Mouse (Mus musculus) heart, embryonic 13.5 days (tissue): ENCODE data around the gene Zdhhc11. TPM values are rescaled to one million over a fixed set of nuclear protein-coding genes. Genes with fewer than 3 reads are reported as not detected.
"Not testable (repeated sequence)": the region's sequence is repeated elsewhere in the genome, so short reads cannot be mapped to it uniquely, and the experiment has no call there.

ENCODE experiments used
- ATAC-seq: fragments of 200-750 bp; cut with Nextera tagmentation; 2 replicates; pipeline ENCODE4 v1.8.0; 2017; ENCODE audit warnings: moderate TSS enrichment; ENCODE audit not compliant: insufficient number of reproducible peaks, low FRiP score, low TSS enrichment; ENCODE audit errors: extremely low read depth
- H3K27ac ChIP-seq: fragments of 300-500 bp; sonication (generic); replicated peaks from 2 replicates; pipeline ENCODE4 v1.5.1; 2015; ENCODE audit warnings: moderate library complexity, mild to moderate bottlenecking, inconsistent platforms
- H3K27me3 ChIP-seq: fragments of 300-500 bp; sonication (generic); replicated peaks from 2 replicates; pipeline ENCODE4 v1.6.1; 2015; ENCODE audit warnings: mild to moderate bottlenecking, inconsistent platforms
- H3K36me3 ChIP-seq: fragments of 300-500 bp; sonication (generic); 2 replicates; pipeline ENCODE4 v1.6.1; 2015; ENCODE audit warnings: mild to moderate bottlenecking, inconsistent platforms
- H3K4me1 ChIP-seq: fragments of 300-500 bp; sonication (generic); 2 replicates; pipeline ENCODE4 v1.6.1; 2015; ENCODE audit warnings: inconsistent platforms
- H3K4me2 ChIP-seq: fragments of 300-500 bp; sonication (generic); 2 replicates; pipeline ENCODE4 v1.6.1; 2015; ENCODE audit warnings: inconsistent platforms, mild to moderate bottlenecking, moderate library complexity
- H3K4me3 ChIP-seq: fragments of 300-500 bp; sonication (generic); 2 replicates; pipeline ENCODE4 v1.5.1; 2015; ENCODE audit warnings: moderate library complexity, mild to moderate bottlenecking, inconsistent platforms
- H3K9ac ChIP-seq: fragments of 300-500 bp; sonication (generic); 2 replicates; pipeline ENCODE4 v1.6.1; 2015; ENCODE audit warnings: inconsistent platforms, mild to moderate bottlenecking, moderate library complexity
- H3K9me3 ChIP-seq: fragments of 300-500 bp; sonication (generic); 2 replicates; pipeline ENCODE4 v1.6.1; 2016; ENCODE audit warnings: inconsistent platforms
- WGBS: fragments of 180-500 bp; shearing (Covaris S2); methylation state at CpG from one replicate; pipeline ENCODE4 v1.1.7; 2015; ENCODE audit warnings: mixed read lengths; 5-methylcytosine and 5-hydroxymethylcytosine counted together
- polyA plus RNA-seq: library from polyadenylated mRNA; unstranded; fragments of >200 nt; fragmentation: Nextera tagmentation; extraction: Ambion mirVana; gene quantifications from 2 replicates; pipeline ENCODE4 v1.2.1, GENCODE M21; 2015

Gene Zdhhc11
- polyA plus RNA-seq, 1 experiment from 2014 or later = not detected

- peak overlapping the region; percentile 100 for H3K4me2 ChIP-seq
- peaks cover 26% of the 10 kb centered on the region for H3K27me3 ChIP-seq
- H3K36me3 ChIP-seq, H3K9ac ChIP-seq, ATAC-seq, H3K4me3 ChIP-seq, H3K27ac ChIP-seq, H3K9me3 ChIP-seq: not testable (repeated sequence)
- peaks cover 23% of the 10 kb centered on the region for H3K4me1 ChIP-seq
- 74% methylated on average over 2 of the region's 2 CpGs for whole genome bisulfite sequencing
Observed at GRCm38 (mm10) chr13:74008216-74008615, 44.6 kb downstream of the Zdhhc11 start.

- H3K27ac ChIP-seq = peak within 1 kb of the TSS; percentile 32; the same call in 1 of the 2 replicates
- no peaks in the 10 kb centered on the region for H3K9me3 ChIP-seq
- WGBS = under 1% methylated on average over 56 of the region's 56 CpGs
Observed at GRCm38 (mm10) chr13:74008948-74009718, 45.5 kb downstream of the Zdhhc11 start, which contains the start of gene Tppp. Tppp (plus strand) TSS chr13:74009407.

GRCm38 (mm10) chr13:74009791-74010614, 46.4 kb downstream of the Zdhhc11 start:
- Histone ChIP-seq H3K4me2 (peak overlapping the region; percentile 100), H3K27me3 (peaks cover 26% of the 10 kb centered on the region), H3K27ac (peak overlapping the region; percentile 32; the same call in 1 of the 2 replicates), H3K36me3 (no peaks in the 10 kb centered on the region), H3K4me1 (peaks cover 25% of the 10 kb centered on the region), H3K9me3 (no peaks in the 10 kb centered on the region), H3K9ac (peak overlapping the region; percentile 80), H3K4me3 (peak overlapping the region; percentile 68)
- ATAC-seq = no peak
- WGBS = under 1% methylated on average over 55 of the region's 55 CpGs

More at GRCm38 (mm10) chr13:74008948-74009718, 45.5 kb downstream of the Zdhhc11 start, which contains the start of gene Tppp:
- H3K4me2 ChIP-seq = peak within 1 kb of the TSS; percentile 100
- no peaks in the 10 kb centered on the region for H3K36me3 ChIP-seq
- H3K27me3 ChIP-seq = peaks cover 26% of the 10 kb centered on the region
- peak; percentile 91 for ATAC-seq
- H3K4me1 ChIP-seq = peaks cover 23% of the 10 kb centered on the region
- H3K4me3 ChIP-seq = peak within 1 kb of the TSS; percentile 68
- H3K9ac ChIP-seq = peak within 1 kb of the TSS; percentile 84

GRCm38 (mm10) chr13:74010678-74011077, 47.0 kb downstream of the Zdhhc11 start:
- Histone ChIP-seq H3K27ac (0 out of 2 replicates have a peak overlapping the region, but pooled peaks have one; percentile 5), H3K4me1 (peaks cover 26% of the 10 kb centered on the region), H3K9me3 (no peaks in the 10 kb centered on the region), H3K36me3 (no peaks in the 10 kb centered on the region), H3K27me3 (peaks cover 26% of the 10 kb centered on the region), H3K4me3 (peak overlapping the region; percentile 68), H3K4me2 (peak overlapping the region; percentile 100), H3K9ac (peak overlapping the region; percentile 80)
- ATAC-seq = no peak
- 8% methylated on average over 3 of the region's 3 CpGs for WGBS

- Histone ChIP-seq H3K9ac (no peak overlapping the region), H3K27ac (no peak overlapping the region), H3K36me3 (no peaks in the 10 kb centered on the region), H3K4me3 (no peak overlapping the region), H3K9me3 (no peaks in the 10 kb centered on the region), H3K4me2 (no peak overlapping the region), H3K4me1 (peaks cover 13% of the 10 kb centered on the region), H3K27me3 (peaks cover 13% of the 10 kb centered on the region)
- WGBS = 70% methylated on average over 4 of the region's 4 CpGs
- ATAC-seq = no peak
Observed at GRCm38 (mm10) chr13:74015908-74016307, 52.3 kb downstream of the Zdhhc11 start.

GRCm38 (mm10) chr13:74017426-74017825, 53.8 kb downstream of the Zdhhc11 start:
- no peak overlapping the region for H3K27ac ChIP-seq
- no peak for ATAC-seq
- no peak overlapping the region for H3K9ac ChIP-seq
- no peaks in the 10 kb centered on the region for H3K36me3 ChIP-seq
- H3K9me3 ChIP-seq = no peaks in the 10 kb centered on the region
- WGBS = 70% methylated on average over 4 of the region's 4 CpGs
- no peak overlapping the region for H3K4me3 ChIP-seq
- H3K27me3 ChIP-seq = no peaks in the 10 kb centered on the region; the same call in 1 of the 2 replicates
- no peak overlapping the region for H3K4me2 ChIP-seq
- H3K4me1 ChIP-seq = peaks cover 9% of the 10 kb centered on the region

GRCm38 (mm10) chr13:74019006-74019405, 55.4 kb downstream of the Zdhhc11 start:
- H3K4me2 ChIP-seq, H3K9me3 ChIP-seq, H3K4me3 ChIP-seq, H3K27me3 ChIP-seq, H3K36me3 ChIP-seq, ATAC-seq, H3K4me1 ChIP-seq, H3K9ac ChIP-seq, H3K27ac ChIP-seq: not testable (repeated sequence)
- WGBS = 71% methylated on average over 8 of the region's 8 CpGs

- no peak overlapping the region for H3K4me2 ChIP-seq
- H3K27me3 ChIP-seq = no peaks in the 10 kb centered on the region
- H3K4me3 ChIP-seq = no peak overlapping the region
- H3K9ac ChIP-seq = 0 out of 2 replicates have a peak overlapping the region, but pooled peaks have one; percentile 4
- no peaks in the 10 kb centered on the region for H3K36me3 ChIP-seq
- H3K9me3 ChIP-seq = no peaks in the 10 kb centered on the region
- WGBS = 45% methylated on average over 4 of the region's 4 CpGs
- H3K27ac ChIP-seq = peak overlapping the region; percentile 51
- peaks cover 33% of the 10 kb centered on the region for H3K4me1 ChIP-seq
- ATAC-seq = no peak
Observed at GRCm38 (mm10) chr13:74025151-74026081, 61.8 kb downstream of the Zdhhc11 start.

GRCm38 (mm10) chr13:74026215-74026614, 62.6 kb downstream of the Zdhhc11 start:
- Histone ChIP-seq H3K9ac (0 out of 2 replicates have a peak overlapping the region, but pooled peaks have one; percentile 4), H3K4me2 (no peak overlapping the region), H3K4me1 (peaks cover 33% of the 10 kb centered on the region), H3K9me3 (no peaks in the 10 kb centered on the region), H3K4me3 (no peak overlapping the region), H3K36me3 (no peaks in the 10 kb centered on the region), H3K27me3 (no peaks in the 10 kb centered on the region), H3K27ac (peak overlapping the region; percentile 29; the same call in 1 of the 2 replicates)
- 13% methylated on average over 2 of the region's 2 CpGs for WGBS
- ATAC-seq = no peak

GRCm38 (mm10) chr13:74028116-74028515, 64.5 kb downstream of the Zdhhc11 start:
- Histone ChIP-seq H3K9ac (no peak overlapping the region), H3K36me3 (peaks cover 10% of the 10 kb centered on the region; the same call in 1 of the 2 replicates), H3K4me2 (no peak overlapping the region), H3K27ac (no peak overlapping the region), H3K9me3 (no peaks in the 10 kb centered on the region), H3K4me3 (no peak overlapping the region), H3K4me1 (peaks cover 33% of the 10 kb centered on the region), H3K27me3 (no peaks in the 10 kb centered on the region)
- 49% methylated on average over 2 of the region's 2 CpGs for WGBS
- ATAC-seq = no peak
